Mouse (Mus musculus) erythroblast, adult 5-6 weeks (primary cell): ENCODE data around the gene Nkapl. TPM values are rescaled to one million over a fixed set of nuclear protein-coding genes. Genes with fewer than 3 reads are reported as not detected.

ENCODE experiments used
- ATAC-seq: replicated peaks from 2 replicates; pipeline ENCODE4 v1.8.0; 2016; ENCODE audit warnings: moderate number of reproducible peaks, mild to moderate bottlenecking, moderate TSS enrichment, inconsistent platforms; ENCODE audit not compliant: poor library complexity, low FRiP score, severe bottlenecking
- total RNA-seq, 2 experiments: library from RNA; stranded (forward) in 1 of 2; stranded (reverse) in 1 of 2; fragments of 150-400 nt in 1 of 2; fragments of 200-764, 138-1000 nt in 1 of 2; gene quantifications; 2 replicates each; pipeline versions ENCODE4 v1.2.3 to v1.2.4; 2015 to 2017; ENCODE audit warnings: low replicate concordance in 2 of 2

Gene Nkapl
- total RNA-seq, 2 experiments from 2014 or later = not detected

DNA sequence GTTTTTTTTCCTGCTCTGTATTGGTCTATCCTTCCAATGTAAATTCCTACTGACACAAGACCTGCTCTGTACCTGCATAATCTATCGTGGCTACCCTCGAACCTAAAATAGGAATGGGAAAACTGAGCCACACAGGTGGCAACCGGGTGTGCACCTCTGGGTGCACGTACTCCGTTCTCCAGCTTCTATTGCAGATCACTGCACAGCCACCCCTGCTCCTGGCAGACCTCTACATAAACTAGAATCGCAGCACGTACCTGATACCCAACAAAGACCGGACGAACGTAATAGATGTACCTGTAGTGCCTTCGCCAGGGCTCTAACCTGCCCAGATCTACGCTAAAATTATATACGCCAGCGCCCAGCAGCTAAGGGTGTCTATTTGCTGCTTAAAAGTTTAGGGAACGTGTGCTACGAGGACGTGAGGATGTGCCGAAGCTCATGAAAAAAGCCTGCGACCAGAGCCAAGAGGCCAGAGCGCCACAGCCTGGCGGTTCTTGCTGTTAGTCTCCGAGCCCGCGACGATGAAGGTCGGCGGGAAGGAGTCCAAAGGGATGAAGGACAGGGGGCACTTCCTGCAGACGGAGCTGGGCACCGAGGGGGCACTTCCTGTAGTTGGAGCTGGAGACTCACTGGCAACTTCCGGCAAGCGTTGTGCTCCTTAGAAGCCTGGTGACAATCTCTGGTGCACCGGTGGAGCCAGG, 27.7 kb downstream of the Nkapl start, which contains the start of gene Pgbd1:
Gene Pgbd1, minus strand, starts transcription at position 556 of the 704 bp plus-strand sequence.
- ATAC-seq = peak; percentile 88

- no peak for ATAC-seq
Observed at GRCm38 (mm10) chr13:21435476-21435875, 32.8 kb downstream of the Nkapl start.

DNA sequence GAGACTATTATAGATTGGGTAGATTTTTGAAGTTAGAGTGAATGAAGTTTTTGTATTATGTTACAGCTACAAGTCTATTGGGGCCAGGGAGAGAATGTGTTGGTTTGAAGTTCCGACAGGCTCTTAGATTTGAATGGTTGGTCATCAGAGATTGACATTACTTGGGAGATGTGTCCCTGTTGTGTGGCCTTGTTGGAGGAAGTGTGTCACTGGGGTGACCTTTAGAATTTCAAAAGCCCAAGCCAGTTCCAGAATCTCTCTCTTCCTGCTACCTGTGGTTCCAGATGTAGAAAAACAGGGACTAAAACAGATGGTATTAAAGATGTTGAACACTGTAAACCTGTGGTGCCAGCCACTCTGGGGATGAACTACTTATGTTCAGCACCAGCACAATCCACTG, 40.7 kb downstream of the Nkapl start:
- ATAC-seq = no peak

- no peak for ATAC-seq
Observed at GRCm38 (mm10) chr13:21423301-21423700, 45.0 kb downstream of the Nkapl start.

DNA sequence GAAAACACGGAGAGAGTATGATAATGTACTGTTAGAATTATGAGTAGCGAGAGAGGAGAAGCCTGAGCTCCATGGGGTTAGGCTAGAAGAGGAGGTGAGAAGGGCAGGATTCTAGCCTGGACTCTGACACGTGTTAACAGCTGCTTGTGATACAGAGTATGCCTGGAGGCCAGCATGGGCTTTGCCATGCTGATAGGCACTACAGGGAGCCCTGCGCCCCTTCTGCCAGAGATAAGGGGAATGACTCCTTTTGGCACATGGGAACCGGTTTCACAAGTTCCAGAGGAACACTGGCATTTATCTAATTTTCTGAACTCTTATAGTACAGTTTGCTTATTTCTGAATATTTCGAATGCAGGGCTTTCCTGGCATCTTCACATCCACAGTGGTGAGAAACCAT, 49.4 kb downstream of the Nkapl start:
- ATAC-seq = peak; percentile 84

GRCm38 (mm10) chr13:21417298-21418010, 50.9 kb downstream of the Nkapl start:
- ATAC-seq = no peak

Other genes with a start within 250 kb of the Nkapl start
- gene Gpx5, start 175.8 kb downstream of the Nkapl start, total RNA-seq (2015; ENCODE audit: low replicate concordance) = not detected in 2 replicates
- not detected in 2 replicates for gene Gpx5, start 175.8 kb downstream of the Nkapl start, total RNA-seq (2017; ENCODE audit: low replicate concordance)
- not detected in 2 replicates for gene Gpx6, start 156.4 kb downstream of the Nkapl start, total RNA-seq (2015; ENCODE audit: low replicate concordance)
- not detected in 2 replicates for gene Gpx6, start 156.4 kb downstream of the Nkapl start, total RNA-seq (2017; ENCODE audit: low replicate concordance)
- not detected in 2 replicates for gene Olfr1367, start 121.6 kb downstream of the Nkapl start, total RNA-seq (2015; ENCODE audit: low replicate concordance)
- gene Olfr1367, start 121.6 kb downstream of the Nkapl start, total RNA-seq (2017; ENCODE audit: low replicate concordance) = not detected in 2 replicates
- gene Zscan12, start 105.7 kb downstream of the Nkapl start, total RNA-seq (2015; ENCODE audit: low replicate concordance) = 0.84 TPM in 1 of 2 replicates, not detected in the other
- gene Zscan12, start 105.7 kb downstream of the Nkapl start, total RNA-seq (2017; ENCODE audit: low replicate concordance) = 0.70 and 1.4 TPM in 2 replicates
- gene Zkscan3, start 65.8 kb downstream of the Nkapl start, total RNA-seq (2015; ENCODE audit: low replicate concordance) = 16.9 and 23.6 TPM in 2 replicates
- 13.9 and 19.9 TPM in 2 replicates for gene Zkscan3, start 65.8 kb downstream of the Nkapl start, total RNA-seq (2017; ENCODE audit: low replicate concordance)
- not detected in 2 replicates for gene Pgbd1, start 27.5 kb downstream of the Nkapl start, total RNA-seq (2015; ENCODE audit: low replicate concordance)
- 1.1 TPM in 1 of 2 replicates, not detected in the other for gene Pgbd1, start 27.5 kb downstream of the Nkapl start, total RNA-seq (2017; ENCODE audit: low replicate concordance)
- 3.8 and 4.8 TPM in 2 replicates for gene Zscan26, start 14.8 kb downstream of the Nkapl start, total RNA-seq (2015; ENCODE audit: low replicate concordance)
- 1.7 and 2.2 TPM in 2 replicates for gene Zscan26, start 14.8 kb downstream of the Nkapl start, total RNA-seq (2017; ENCODE audit: low replicate concordance)
- not detected in 2 replicates for gene Zkscan4, start 10.4 kb upstream of the Nkapl start, total RNA-seq (2015; ENCODE audit: low replicate concordance)
- gene Zkscan4, start 10.4 kb upstream of the Nkapl start, total RNA-seq (2017; ENCODE audit: low replicate concordance) = not detected in 2 replicates
- not detected in 2 replicates for gene Gm10065, start 10.9 kb upstream of the Nkapl start, total RNA-seq (2015; ENCODE audit: low replicate concordance)
- not detected in 2 replicates for gene Gm10065, start 10.9 kb upstream of the Nkapl start, total RNA-seq (2017; ENCODE audit: low replicate concordance)
- 0.77 and 5.6 TPM in 2 replicates for gene AK157302, start 26.7 kb upstream of the Nkapl start, total RNA-seq (2015; ENCODE audit: low replicate concordance)
- gene AK157302, start 26.7 kb upstream of the Nkapl start, total RNA-seq (2017; ENCODE audit: low replicate concordance) = 7.8 and 15.1 TPM in 2 replicates
- 12.1 TPM in 1 of 2 replicates, not detected in the other for gene Gm11273, start 32.9 kb upstream of the Nkapl start, total RNA-seq (2015; ENCODE audit: low replicate concordance)
- gene Gm11273, start 32.9 kb upstream of the Nkapl start, total RNA-seq (2017; ENCODE audit: low replicate concordance) = 1.3 TPM in 1 of 2 replicates, not detected in the other
- gene Zkscan8, start 62.6 kb upstream of the Nkapl start, total RNA-seq (2015; ENCODE audit: low replicate concordance) = 2.1 and 5.4 TPM in 2 replicates
- 1.7 and 3.4 TPM in 2 replicates for gene Zkscan8, start 62.6 kb upstream of the Nkapl start, total RNA-seq (2017; ENCODE audit: low replicate concordance)
- gene Olfr1366, start 74.3 kb upstream of the Nkapl start, total RNA-seq (2015; ENCODE audit: low replicate concordance) = not detected in 2 replicates
- not detected in 2 replicates for gene Olfr1366, start 74.3 kb upstream of the Nkapl start, total RNA-seq (2017; ENCODE audit: low replicate concordance)
- not detected in 2 replicates for gene Olfr1535, start 91.4 kb upstream of the Nkapl start, total RNA-seq (2015; ENCODE audit: low replicate concordance)
- 0.84 TPM in 1 of 2 replicates, not detected in the other for gene Olfr1535, start 91.4 kb upstream of the Nkapl start, total RNA-seq (2017; ENCODE audit: low replicate concordance)
- not detected in 2 replicates for gene Olfr1364, start 113.2 kb upstream of the Nkapl start, total RNA-seq (2015; ENCODE audit: low replicate concordance)
- gene Olfr1364, start 113.2 kb upstream of the Nkapl start, total RNA-seq (2017; ENCODE audit: low replicate concordance) = not detected in 2 replicates
- gene Olfr1362, start 145.5 kb upstream of the Nkapl start, total RNA-seq (2015; ENCODE audit: low replicate concordance) = not detected in 2 replicates
- not detected in 2 replicates for gene Olfr1362, start 145.5 kb upstream of the Nkapl start, total RNA-seq (2017; ENCODE audit: low replicate concordance)
- not detected in 2 replicates for gene Olfr11, start 174.0 kb upstream of the Nkapl start, total RNA-seq (2015; ENCODE audit: low replicate concordance)
- not detected in 2 replicates for gene Olfr11, start 174.0 kb upstream of the Nkapl start, total RNA-seq (2017; ENCODE audit: low replicate concordance)
- not detected in 2 replicates for gene Olfr1361, start 194.9 kb upstream of the Nkapl start, total RNA-seq (2015; ENCODE audit: low replicate concordance)
- gene Olfr1361, start 194.9 kb upstream of the Nkapl start, total RNA-seq (2017; ENCODE audit: low replicate concordance) = not detected in 2 replicates
- not detected in 2 replicates for gene Olfr1360, start 208.9 kb upstream of the Nkapl start, total RNA-seq (2015; ENCODE audit: low replicate concordance)
- gene Olfr1360, start 208.9 kb upstream of the Nkapl start, total RNA-seq (2017; ENCODE audit: low replicate concordance) = not detected in 2 replicates
- gene Olfr1359, start 229.6 kb upstream of the Nkapl start, total RNA-seq (2015; ENCODE audit: low replicate concordance) = not detected in 2 replicates
- 0.34 and 0.42 TPM in 2 replicates for gene Olfr1359, start 229.6 kb upstream of the Nkapl start, total RNA-seq (2017; ENCODE audit: low replicate concordance)
- 91.5 and 110 TPM in 2 replicates for gene Hist1h2bl, start 247.6 kb upstream of the Nkapl start, total RNA-seq (2015; ENCODE audit: low replicate concordance)
- 213 and 268 TPM in 2 replicates for gene Hist1h2bl, start 247.6 kb upstream of the Nkapl start, total RNA-seq (2017; ENCODE audit: low replicate concordance)
- 6.1 TPM in 1 of 2 replicates, not detected in the other for gene Hist1h2ai, start 247.9 kb upstream of the Nkapl start, total RNA-seq (2015; ENCODE audit: low replicate concordance)
- 1,027 and 1,342 TPM in 2 replicates for gene Hist1h2ai, start 247.9 kb upstream of the Nkapl start, total RNA-seq (2017; ENCODE audit: low replicate concordance)
- 16.7 TPM in 1 of 2 replicates, not detected in the other for gene Hist1h3h, start 249.2 kb upstream of the Nkapl start, total RNA-seq (2015; ENCODE audit: low replicate concordance)
- gene Hist1h3h, start 249.2 kb upstream of the Nkapl start, total RNA-seq (2017; ENCODE audit: low replicate concordance) = 69.1 and 159 TPM in 2 replicates